In genomic region chr10:115328514-115328913, GRCm38 (mm10) we compare ENCODE assay signal across 9 mouse cellular contexts. TPM values are rescaled to one million over a fixed set of nuclear protein-coding genes. Genes with fewer than 3 reads are reported as not detected.
DNase-seq lines count a peak whose midpoint lies in the region; ATAC-seq and TF ChIP-seq lines count a peak whose summit lies in the region.
"Had no signal": no experiment of that assay in that cellular context is flagged by ENCODE, and none has a peak within 500 bp of the region (broad histone marks: within the 10 kb centered on the region; RNA-seq: fewer than 3 reads in every experiment).

No protein-coding gene starts in this region.

- H3K36me3 ChIP-seq in C2C12 (ENCODE audit: control insufficient read depth, insufficient read depth) = no peaks in the 10 kb centered on the region
- H3K36me3 ChIP-seq: limb, embryonic 15.5 days; neural tube, embryonic 12.5 days had no signal

- no peak overlapping the region for H3ac ChIP-seq in C2C12 (ENCODE audit: control insufficient read depth, insufficient read length, low read depth)

- H3K79me2 ChIP-seq in C2C12 (ENCODE audit: control insufficient read depth, insufficient read depth) = no peaks in the 10 kb centered on the region

- no peaks in the 10 kb centered on the region for H3K27me3 ChIP-seq in C2C12 (ENCODE audit: control insufficient read depth, insufficient read depth, insufficient read length)
- H3K27me3 ChIP-seq: limb, embryonic 15.5 days; neural tube, embryonic 12.5 days had no signal

- TF ChIP-seq CTCF in C2C12 (IDR thresholded peaks at IDR 0.05; ENCODE audit: control insufficient read depth, insufficient read depth, insufficient read length) = no peak
- TF ChIP-seq CTCF in embryonic fibroblast, embryonic 13.5 days (IDR thresholded peaks at IDR 0.05; ENCODE audit: borderline replicate concordance, insufficient read depth, low read length) = no peak

- no peak overlapping the region for H3K4me3 ChIP-seq in C2C12 (ENCODE audit: insufficient read depth, poor library complexity, severe bottlenecking)
- H3K4me3 ChIP-seq in embryonic fibroblast, embryonic 13.5 days (ENCODE audit: insufficient read depth, low read length) = no peak overlapping the region
- H3K4me3 ChIP-seq: limb, embryonic 15.5 days; neural tube, embryonic 12.5 days had no signal

- peak; percentile 79 for DNase-seq in 3134 (ENCODE audit: extremely low read depth, insufficient read length, low spot score)
- peak; percentile 32 for DNase-seq in lung, postnatal 25 days (ENCODE audit: low spot score)
- no peak for DNase-seq in spleen, adult 12 weeks (ENCODE audit: low spot score)

- H3K79me3 ChIP-seq in C2C12 (ENCODE audit: low read depth) = no peaks in the 10 kb centered on the region

- TF ChIP-seq POLR2A in embryonic fibroblast, embryonic 13.5 days (IDR thresholded peaks at IDR 0.05; ENCODE audit: low read depth, low read length) = no peak

- no peak for ATAC-seq in megakaryocyte-erythroid progenitor cell, adult 5-6 weeks (replicated peaks; ENCODE audit: low FRiP score, low TSS enrichment, poor library complexity, severe bottlenecking)
- ATAC-seq in erythroblast, adult 5-6 weeks (replicated peaks; ENCODE audit: low FRiP score, poor library complexity, severe bottlenecking) = no peak

- H3K4me1 ChIP-seq in embryonic fibroblast, embryonic 13.5 days (ENCODE audit: control insufficient read depth, insufficient read depth, low read length) = peaks cover 8% of the 10 kb centered on the region; the same call in 1 of the 2 replicates
- H3K4me1 ChIP-seq: neural tube, embryonic 12.5 days had no signal

- H3K27ac ChIP-seq in embryonic fibroblast, embryonic 13.5 days (ENCODE audit: insufficient read depth, low read length) = peak overlapping the region; percentile 85
- H3K27ac ChIP-seq: limb, embryonic 15.5 days; neural tube, embryonic 12.5 days had no signal

TF ChIP-seq in C2C12, 6 proteins besides CTCF, POLR2A, EP300 and RAD21:
- TF ChIP-seq MAX (IDR thresholded peaks at IDR 0.05) (no peak), FOSL1 (IDR thresholded peaks at IDR 0.05; ENCODE audit: insufficient read depth, low read length, poor library complexity, severe bottlenecking) (peak; percentile 31)

RNA-seq across cellular contexts. Expression of gene Rab21, which starts 13.1 kb away (rescaled TPM):
- polyA plus RNA-seq in C2C12 (2012; fragmentation: generic; extraction: Trizol) = 22.9 TPM
- 63.3 and 64.7 TPM in 2 replicates for polyA plus RNA-seq in embryonic fibroblast, embryonic 13.5 days (2011; ENCODE audit: insufficient read length, low read depth, missing spikeins)
- 26.5 and 29.9 TPM in 2 replicates for total RNA-seq in megakaryocyte-erythroid progenitor cell, adult 5-6 weeks (2014; fragmentation: Nextera tagmentation)
- 25.1 and 40.5 TPM in 2 replicates for total RNA-seq in megakaryocyte-erythroid progenitor cell, adult 5-6 weeks (2017)
- total RNA-seq in erythroblast, adult 5-6 weeks (2015; ENCODE audit: low replicate concordance) = 28.2 and 38.2 TPM in 2 replicates
- total RNA-seq in erythroblast, adult 5-6 weeks (2017; ENCODE audit: low replicate concordance) = 18.9 and 31.2 TPM in 2 replicates

RNA-seq across cellular contexts. Expression of gene Tmem19, which starts 33.8 kb away (rescaled TPM):
- 16.6 TPM for polyA plus RNA-seq in C2C12 (2012; fragmentation: generic; extraction: Trizol)
- 40.7 and 51.5 TPM in 2 replicates for polyA plus RNA-seq in embryonic fibroblast, embryonic 13.5 days (2011; ENCODE audit: insufficient read length, low read depth, missing spikeins)
- total RNA-seq in megakaryocyte-erythroid progenitor cell, adult 5-6 weeks (2014; fragmentation: Nextera tagmentation) = 10.5 and 10.9 TPM in 2 replicates
- total RNA-seq in megakaryocyte-erythroid progenitor cell, adult 5-6 weeks (2017) = 10.1 and 14.7 TPM in 2 replicates
- 4.0 and 4.8 TPM in 2 replicates for total RNA-seq in erythroblast, adult 5-6 weeks (2015; ENCODE audit: low replicate concordance)
- total RNA-seq in erythroblast, adult 5-6 weeks (2017; ENCODE audit: low replicate concordance) = 2.5 and 7.5 TPM in 2 replicates

RNA-seq across cellular contexts. Expression of gene Thap2, which starts 55.7 kb away (rescaled TPM):
- 4.8 TPM for polyA plus RNA-seq in C2C12 (2012; fragmentation: generic; extraction: Trizol)
- 14.0 and 14.4 TPM in 2 replicates for polyA plus RNA-seq in embryonic fibroblast, embryonic 13.5 days (2011; ENCODE audit: insufficient read length, low read depth, missing spikeins)
- total RNA-seq in megakaryocyte-erythroid progenitor cell, adult 5-6 weeks (2014; fragmentation: Nextera tagmentation) = 15.2 and 18.4 TPM in 2 replicates
- total RNA-seq in megakaryocyte-erythroid progenitor cell, adult 5-6 weeks (2017) = 9.8 and 10.2 TPM in 2 replicates
- total RNA-seq in erythroblast, adult 5-6 weeks (2015; ENCODE audit: low replicate concordance) = 2.3 and 3.5 TPM in 2 replicates
- total RNA-seq in erythroblast, adult 5-6 weeks (2017; ENCODE audit: low replicate concordance) = 2.2 and 3.1 TPM in 2 replicates

RNA-seq across cellular contexts. Expression of gene Zfc3h1, which starts 56.2 kb away (rescaled TPM):
- 5.9 TPM for polyA plus RNA-seq in C2C12 (2012; fragmentation: generic; extraction: Trizol)
- 97.1 and 120 TPM in 2 replicates for polyA plus RNA-seq in embryonic fibroblast, embryonic 13.5 days (2011; ENCODE audit: insufficient read length, low read depth, missing spikeins)
- 49.0 and 94.8 TPM in 2 replicates for total RNA-seq in megakaryocyte-erythroid progenitor cell, adult 5-6 weeks (2014; fragmentation: Nextera tagmentation)
- total RNA-seq in megakaryocyte-erythroid progenitor cell, adult 5-6 weeks (2017) = 38.3 and 44.9 TPM in 2 replicates
- total RNA-seq in erythroblast, adult 5-6 weeks (2015; ENCODE audit: low replicate concordance) = 64.4 and 69.7 TPM in 2 replicates
- total RNA-seq in erythroblast, adult 5-6 weeks (2017; ENCODE audit: low replicate concordance) = 59.2 and 74.6 TPM in 2 replicates
